Mouse (Mus musculus) adipocyte (in vitro differentiated cells): ENCODE measurements at regions not wholly inside any gene's neighbourhood (a gene's known extent, or its start where the extent isn't known, plus 50 kb on each side); places are given as distances from the start of the nearest gene placed in this dataset.
A peak's percentile ranks its signal among the peaks of the same experiment; 100 is the strongest.

ENCODE experiments used
- DNase-seq: peaks from one replicate; pipeline ENCODE4 v3.0.0-alpha.2; 2016; ENCODE audit warnings: low spot score

DNA sequence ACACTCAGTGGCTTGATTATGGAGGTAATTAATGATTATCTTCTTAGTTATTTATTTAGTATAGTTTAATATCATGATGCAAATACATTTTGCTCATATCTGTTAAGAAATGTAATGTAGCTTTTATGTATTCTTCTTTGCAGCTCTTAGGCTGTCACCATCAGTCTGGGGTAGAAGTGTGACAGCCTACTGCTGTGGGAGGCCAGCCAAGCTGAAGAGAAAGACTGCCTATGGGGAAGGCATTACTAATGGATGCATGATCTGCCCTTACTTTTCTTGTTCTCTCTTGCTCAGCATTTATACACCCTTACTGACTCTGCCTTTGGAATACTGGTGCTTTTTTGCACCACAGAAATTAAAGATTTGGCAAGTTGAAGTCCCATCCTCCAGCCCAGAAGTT, 362.8 kb upstream of the Stxbp6 start:
- DNase-seq, result no peak

DNA sequence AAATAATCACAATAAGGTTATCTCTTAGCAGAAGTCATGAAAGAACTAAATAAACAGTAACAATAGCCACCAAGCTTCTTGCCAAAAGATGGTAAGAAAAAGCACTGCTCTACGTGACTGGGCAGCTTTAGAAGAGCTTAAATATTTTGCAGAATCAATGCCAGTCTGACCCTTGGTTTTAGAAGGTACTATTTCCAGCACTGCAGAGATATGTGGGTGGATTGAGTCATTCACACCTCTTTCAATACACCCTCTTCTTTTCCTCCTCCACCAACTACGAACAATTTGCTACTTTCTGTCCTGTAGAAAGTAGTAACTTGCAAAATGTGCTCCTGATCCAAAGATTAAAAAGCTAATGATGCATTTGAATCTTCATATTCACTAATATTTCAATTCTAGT, 324.9 kb upstream of the Stxbp6 start:
- DNase-seq, result no peak

DNA sequence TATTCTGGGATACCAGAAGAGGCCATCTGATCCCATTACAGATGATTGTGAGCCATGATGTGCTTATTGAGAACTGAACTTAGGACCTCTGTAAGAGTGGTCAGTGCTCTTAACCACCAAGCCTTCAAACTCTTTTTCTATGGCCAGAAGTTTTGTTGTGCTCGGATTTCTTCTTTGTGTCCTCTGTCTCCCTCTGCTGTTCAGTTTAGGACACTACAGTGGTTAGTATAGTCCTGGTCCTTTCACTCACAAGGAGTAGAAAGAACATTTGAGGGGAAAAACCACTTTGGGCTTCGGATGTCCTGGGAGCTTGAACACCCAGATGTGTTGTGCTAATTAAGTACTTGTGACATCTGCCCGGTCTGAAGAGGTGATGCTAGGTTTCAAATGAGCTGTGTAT, 310.4 kb upstream of the Stxbp6 start:
- DNase-seq, result peak; percentile 6
